Mouse (Mus musculus): ENCODE measurements around the gene Lgr4.

DNA sequence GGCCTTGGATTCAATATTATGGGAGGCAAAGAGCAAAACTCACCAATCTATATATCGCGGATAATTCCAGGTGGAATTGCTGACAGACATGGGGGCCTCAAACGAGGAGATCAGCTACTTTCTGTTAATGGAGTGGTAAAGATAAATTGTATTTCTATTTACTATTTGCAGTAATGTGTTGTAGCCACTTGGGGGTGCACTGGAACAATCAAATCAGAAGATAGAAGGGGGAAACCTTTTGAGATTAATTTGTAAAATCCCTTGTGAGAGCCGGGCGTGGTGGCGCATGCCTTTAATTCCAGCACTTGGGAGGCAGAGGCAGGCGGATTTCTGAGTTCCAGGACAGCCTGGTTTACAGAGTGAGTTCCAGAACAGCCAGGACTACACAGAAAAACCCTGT lies 21.1 kb upstream of the Lgr4 start:
- TF ChIP-seq CTCF (IDR thresholded peaks at IDR 0.05 in 2 of 3, conservative IDR thresholded peaks at IDR 0.05 in 1 of 3; ENCODE audit: control insufficient read depth in 1 of 3, insufficient read depth in 1 of 3, low read depth in 2 of 3, low read length in 3 of 3, poor library complexity in 1 of 3, severe bottlenecking in 1 of 3) (peak in 2 of 3 experiments; percentile 28 to 51; a peak in 3 of 6 replicates), E2F4 (IDR thresholded peaks at IDR 0.05; ENCODE audit: borderline replicate concordance, low read depth, low read length) (no peak)

Data from MEL (cell line).